Mouse (Mus musculus) CD4-positive, CD25-positive, alpha-beta regulatory T cell, adult 4 months (primary cell): ENCODE data around the gene Serpinh1. TPM values are rescaled to one million over a fixed set of nuclear protein-coding genes. Genes with fewer than 3 reads are reported as not detected.
A peak's percentile ranks its signal among the peaks of the same experiment; 100 is the strongest.

Experiments
- ATAC-seq: one replicate; pipeline ENCODE4 v1.8.0; 2017
- polyA plus RNA-seq, 2 experiments: library from polyadenylated mRNA; unstranded; fragments of 100-300 nt; shearing (Covaris generic); gene quantifications; one replicate each; pipeline ENCODE4 v1.2.1; 2017

Serpinh1 gene
- polyA plus RNA-seq, 2 experiments from 2014 or later, result 0.15 TPM; not detected in 1

GRCm38 (mm10) chr7:99366716-99367115, 13.7 kb upstream of the Serpinh1 start:
- no peak for ATAC-seq

- ATAC-seq, result peak; percentile 41
These were observed 12.0 kb upstream of the Serpinh1 start for GRCm38 (mm10) chr7:99365069-99365468.

GRCm38 (mm10) chr7:99362137-99362536, 9.1 kb upstream of the Serpinh1 start:
- ATAC-seq, result no peak

GRCm38 (mm10) chr7:99360803-99361414, 7.9 kb upstream of the Serpinh1 start:
- ATAC-seq, result no peak

GRCm38 (mm10) chr7:99360021-99360802, 7.2 kb upstream of the Serpinh1 start:
- no peak for ATAC-seq

- no peak for ATAC-seq
These were observed 5.3 kb upstream of the Serpinh1 start for GRCm38 (mm10) chr7:99358371-99358770.

GRCm38 (mm10) chr7:99357201-99357600, 4.2 kb upstream of the Serpinh1 start:
- no peak for ATAC-seq

GRCm38 (mm10) chr7:99356244-99356930, 3.3 kb upstream of the Serpinh1 start:
- ATAC-seq, result no peak

GRCm38 (mm10) chr7:99355731-99356131, 2.7 kb upstream of the Serpinh1 start:
- ATAC-seq, result no peak

GRCm38 (mm10) chr7:99351802-99352517, 1.1 kb downstream of the Serpinh1 start:
- no peak for ATAC-seq

GRCm38 (mm10) chr7:99351104-99351801, 1.8 kb downstream of the Serpinh1 start:
- no peak for ATAC-seq

GRCm38 (mm10) chr7:99349782-99350720, 3.0 kb downstream of the Serpinh1 start:
- no peak for ATAC-seq

- no peak for ATAC-seq
These were observed 4.2 kb downstream of the Serpinh1 start for GRCm38 (mm10) chr7:99348883-99349282.

GRCm38 (mm10) chr7:99347268-99347667, 5.8 kb downstream of the Serpinh1 start:
- no peak for ATAC-seq

GRCm38 (mm10) chr7:99343577-99343976, 9.5 kb downstream of the Serpinh1 start:
- no peak for ATAC-seq

GRCm38 (mm10) chr7:99340736-99341135, 12.3 kb downstream of the Serpinh1 start:
- ATAC-seq, result no peak

- no peak for ATAC-seq
These were observed 20.1 kb downstream of the Serpinh1 start for GRCm38 (mm10) chr7:99332774-99333480.

GRCm38 (mm10) chr7:99330012-99330411, 23.0 kb downstream of the Serpinh1 start:
- no peak for ATAC-seq

GRCm38 (mm10) chr7:99328847-99329246, 24.2 kb downstream of the Serpinh1 start:
- ATAC-seq, result no peak

- no peak for ATAC-seq
These were observed 26.9 kb downstream of the Serpinh1 start for GRCm38 (mm10) chr7:99326128-99326527.
